Mouse (Mus musculus): Measurements from ENCODE around the gene Ptpn12. TPM values are rescaled to one million over a fixed set of nuclear protein-coding genes. Genes with fewer than 3 reads are reported as not detected.

Gene Ptpn12
- total RNA-seq, 1 experiment from 2014 or later: 64.5 TPM

GRCm38 (mm10) chr5:20940040-20940571, 115.6 kb downstream of the Ptpn12 start:
- ATAC-seq (replicated peaks in 1 of 2; ENCODE audit: insufficient read depth in 1 of 2, low FRiP score in 2 of 2, low TSS enrichment in 1 of 2, low read depth in 1 of 2, poor library complexity in 2 of 2, severe bottlenecking in 2 of 2): no peak

GRCm38 (mm10) chr5:20938523-20938922, 117.2 kb downstream of the Ptpn12 start:
- no peak for ATAC-seq (replicated peaks in 1 of 2; ENCODE audit: insufficient read depth in 1 of 2, low FRiP score in 2 of 2, low TSS enrichment in 1 of 2, low read depth in 1 of 2, poor library complexity in 2 of 2, severe bottlenecking in 2 of 2)

Other genes starting within 250 kb of the Ptpn12 start
- 35.8 and 42.5 TPM in 2 replicates for gene Phtf2, start 173.8 kb downstream of the Ptpn12 start, total RNA-seq (2017)
- gene Tmem60, start 173.7 kb downstream of the Ptpn12 start, total RNA-seq (2017): 14.1 and 16.0 TPM in 2 replicates
- gene Rsbn1l, start 99.5 kb downstream of the Ptpn12 start, total RNA-seq (2017): 81.1 and 82.5 TPM in 2 replicates
- gene Gsap, start 130.3 kb upstream of the Ptpn12 start, total RNA-seq (2017): 11.6 and 24.8 TPM in 2 replicates